Mouse (Mus musculus): Measurements from ENCODE around the gene Alk. TPM values are rescaled to one million over a fixed set of nuclear protein-coding genes. Genes with fewer than 3 reads are reported as not detected.
A peak's percentile ranks its signal among the peaks of the same experiment; 100 is the strongest.

Gene Alk
- total RNA-seq, 2 experiments from 2014 or later, result not detected

DNA sequence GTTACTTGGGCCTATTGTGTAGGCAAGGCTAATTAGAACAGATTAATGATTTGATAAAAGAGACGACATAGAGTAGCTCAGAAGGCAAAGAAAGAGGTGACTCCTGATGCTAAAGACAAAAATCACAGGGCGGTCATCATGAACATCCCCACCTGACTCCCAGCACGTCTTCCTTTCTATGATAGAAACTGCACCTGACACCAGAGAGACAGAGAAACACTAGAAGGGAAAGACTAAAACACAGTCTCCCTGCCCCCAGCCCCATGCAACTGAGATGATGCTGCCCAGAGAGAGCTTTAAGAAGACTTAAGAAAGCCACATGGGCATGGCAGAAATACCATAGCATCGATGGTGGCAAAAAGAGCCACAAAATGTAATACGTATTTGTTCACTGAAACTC is 330.2 kb downstream of the Alk start:
- ATAC-seq (replicated peaks; ENCODE audit: poor library complexity), result no peak

DNA sequence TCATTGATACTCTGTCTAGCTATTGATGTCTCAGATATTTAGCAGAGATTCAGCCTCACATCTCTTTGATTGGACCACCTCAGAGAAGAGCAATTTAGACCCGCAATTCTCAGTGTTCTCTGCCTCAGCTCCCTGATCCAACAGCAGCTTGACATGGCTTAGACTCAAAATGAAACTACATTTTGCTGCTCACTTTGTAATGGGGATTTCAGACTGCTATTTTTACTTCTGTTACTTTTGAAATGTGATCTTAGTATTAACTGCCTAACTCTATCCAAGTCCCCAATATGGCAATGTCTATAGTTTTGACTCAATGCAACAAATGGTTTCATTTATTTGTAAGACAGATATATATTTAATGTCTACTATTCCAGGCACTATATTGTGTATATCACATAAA is 332.8 kb downstream of the Alk start:
- ATAC-seq (replicated peaks; ENCODE audit: poor library complexity), result no peak

DNA sequence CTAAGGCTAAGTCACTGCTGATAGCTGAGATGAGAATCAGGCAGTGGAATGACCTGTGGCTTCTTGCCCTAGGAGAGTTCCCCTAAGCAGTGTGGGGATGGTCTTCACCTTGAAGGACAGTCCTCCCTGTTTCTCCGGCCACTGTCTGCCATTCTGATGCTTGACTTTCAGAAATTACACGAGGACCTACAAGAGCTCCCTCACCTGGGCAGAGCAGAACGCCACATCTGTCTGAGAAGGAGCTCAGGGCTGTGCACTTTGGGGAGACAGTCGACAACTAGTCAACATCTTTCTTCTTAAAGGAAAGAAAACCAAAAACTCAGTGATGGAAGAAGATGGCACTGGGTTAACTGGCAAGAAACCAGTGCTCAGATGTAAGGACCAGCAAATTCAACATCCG is 335.9 kb downstream of the Alk start:
- no peak for ATAC-seq (replicated peaks; ENCODE audit: poor library complexity)

DNA sequence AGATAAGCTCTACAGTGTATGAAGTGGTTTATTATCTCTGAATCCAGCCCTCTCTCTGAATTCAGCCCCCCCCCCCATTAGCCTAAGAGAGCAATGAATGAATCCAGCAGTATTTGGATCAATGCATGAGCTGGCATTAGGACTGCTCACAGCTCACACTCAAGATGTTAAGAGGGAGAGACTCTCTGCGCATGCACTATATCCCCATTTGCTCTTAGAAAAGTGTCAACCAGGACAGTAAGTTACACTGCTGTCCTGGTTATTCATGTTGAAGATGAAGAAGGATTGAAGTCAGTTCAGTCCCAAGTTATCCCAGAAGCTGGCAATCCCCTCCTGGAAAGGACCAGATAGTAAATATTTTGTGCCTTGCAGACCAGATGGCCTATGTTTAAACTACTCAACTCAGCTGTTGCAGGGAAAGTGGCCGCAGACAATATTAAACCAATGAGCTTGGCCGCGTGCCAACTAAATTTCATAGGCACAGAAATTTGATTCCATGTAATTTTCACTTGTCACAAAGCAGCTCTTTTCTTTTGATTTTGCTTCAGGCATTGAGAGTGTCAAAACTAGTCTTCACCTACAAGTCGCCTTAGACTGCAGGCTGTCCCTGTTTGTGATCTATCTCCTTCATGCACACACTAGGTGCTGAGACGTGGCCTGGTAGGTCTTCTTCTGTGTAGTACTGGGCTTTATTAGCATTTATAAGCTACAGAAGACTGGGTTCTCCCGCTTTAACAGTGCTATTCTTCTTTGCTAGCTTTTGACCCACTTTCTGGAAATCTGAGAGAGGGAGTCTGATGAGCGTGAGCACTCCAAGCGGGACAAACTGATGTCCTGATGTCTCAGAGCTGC is 339.0 kb downstream of the Alk start:
- ATAC-seq (replicated peaks; ENCODE audit: poor library complexity), result no peak

DNA sequence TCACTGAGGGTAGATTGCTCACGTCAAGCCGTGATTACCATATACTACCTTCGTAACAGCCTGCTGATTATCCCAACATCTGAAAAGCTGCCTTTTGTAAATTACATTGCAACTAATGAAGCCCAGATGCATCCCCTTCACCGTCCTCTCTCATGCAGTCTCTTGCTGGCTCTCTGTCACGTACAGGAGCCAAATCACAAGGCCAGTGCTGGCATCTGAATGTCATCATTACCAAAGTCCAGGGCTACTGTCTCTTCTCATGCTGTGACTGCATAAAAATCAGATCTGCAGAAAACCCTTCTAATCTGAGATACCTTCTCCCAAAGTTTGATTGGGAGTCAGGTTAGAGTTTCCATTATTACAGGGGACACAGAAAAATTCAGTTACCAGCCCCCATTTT is 351.0 kb downstream of the Alk start:
- no peak for ATAC-seq (replicated peaks; ENCODE audit: poor library complexity)

DNA sequence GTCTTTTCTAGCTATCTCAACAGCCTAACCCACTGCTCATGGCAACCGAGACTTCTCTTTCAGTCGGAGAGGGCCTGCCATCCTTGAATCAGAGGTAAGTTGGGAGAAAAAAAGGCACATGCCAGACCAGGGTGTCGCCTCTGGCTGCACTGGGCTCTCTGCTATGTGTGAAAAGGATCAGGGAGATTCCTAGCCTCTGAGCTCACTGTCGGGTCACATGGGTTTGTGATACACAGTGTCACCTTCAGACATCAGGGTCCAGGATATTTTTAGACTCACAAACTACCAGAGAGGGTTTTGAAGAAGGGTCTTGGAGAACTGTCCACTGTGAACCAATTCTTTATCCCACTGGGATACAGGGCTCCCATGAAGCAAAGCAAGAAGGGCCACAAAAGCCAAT is 352.9 kb downstream of the Alk start:
- ATAC-seq (replicated peaks; ENCODE audit: poor library complexity), result no peak

DNA sequence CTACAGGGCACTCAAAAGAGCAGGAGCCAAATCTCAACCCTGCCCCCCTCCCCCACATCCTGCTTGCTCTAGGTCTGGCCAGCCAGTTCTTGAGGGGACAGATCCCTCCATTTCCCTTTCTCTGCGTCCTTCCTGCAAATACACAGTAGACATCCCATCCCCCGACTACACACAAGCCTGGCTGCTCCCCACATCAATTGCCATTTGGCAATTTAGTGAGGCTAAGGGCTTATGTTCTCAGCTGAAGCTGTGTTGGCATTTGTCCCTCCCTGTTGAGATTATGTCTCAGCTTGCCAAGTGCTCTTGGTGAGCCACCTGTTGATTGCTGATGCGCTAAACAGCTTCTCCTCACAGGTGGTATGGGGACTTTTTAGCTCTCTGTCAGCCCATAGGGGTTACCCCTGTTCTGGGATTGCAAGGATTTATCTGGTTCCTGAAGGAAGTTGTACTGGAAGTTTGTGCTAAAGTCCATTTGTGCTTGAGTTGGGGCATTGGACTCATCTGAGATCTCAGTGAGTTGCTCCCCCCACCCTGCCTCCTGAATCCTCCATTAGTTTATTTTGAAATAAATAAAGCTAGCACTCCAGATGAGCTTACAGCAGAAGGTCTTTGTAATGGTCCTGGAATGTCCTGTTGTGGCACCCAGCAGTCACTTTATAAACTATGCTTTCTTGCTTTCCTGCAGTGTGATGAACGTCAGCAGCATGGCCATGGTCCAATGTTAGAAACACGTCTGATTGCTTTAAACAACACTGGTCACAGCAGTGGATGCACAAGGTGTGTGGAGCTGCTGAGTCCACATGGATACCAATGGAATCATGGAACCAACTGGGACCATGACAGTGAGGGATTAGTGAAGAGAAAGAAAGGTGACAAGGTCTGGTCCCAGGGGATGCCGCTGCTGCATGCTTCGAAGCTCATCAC is 353.7 kb downstream of the Alk start:
- ATAC-seq (replicated peaks; ENCODE audit: poor library complexity), result no peak

DNA sequence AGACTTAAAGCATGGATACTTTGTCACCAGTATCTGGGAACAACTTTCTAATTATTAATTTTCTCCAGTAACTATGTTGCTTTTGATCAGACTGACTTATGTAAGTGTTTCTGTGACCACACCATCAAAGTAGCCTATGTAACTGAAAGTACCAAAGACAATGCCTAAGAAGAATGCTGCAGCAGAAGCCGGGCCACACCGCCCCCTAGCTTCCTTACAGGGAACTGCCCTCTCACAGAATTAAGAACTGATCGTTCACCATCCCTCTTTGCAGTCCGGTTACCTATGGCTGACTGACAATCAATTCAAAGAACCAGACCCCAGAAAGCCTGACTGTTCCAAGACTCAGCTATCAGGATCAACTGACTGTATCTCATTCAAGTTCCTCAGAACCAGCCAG is 362.4 kb downstream of the Alk start:
- peak; percentile 94 for ATAC-seq (replicated peaks; ENCODE audit: poor library complexity)

DNA sequence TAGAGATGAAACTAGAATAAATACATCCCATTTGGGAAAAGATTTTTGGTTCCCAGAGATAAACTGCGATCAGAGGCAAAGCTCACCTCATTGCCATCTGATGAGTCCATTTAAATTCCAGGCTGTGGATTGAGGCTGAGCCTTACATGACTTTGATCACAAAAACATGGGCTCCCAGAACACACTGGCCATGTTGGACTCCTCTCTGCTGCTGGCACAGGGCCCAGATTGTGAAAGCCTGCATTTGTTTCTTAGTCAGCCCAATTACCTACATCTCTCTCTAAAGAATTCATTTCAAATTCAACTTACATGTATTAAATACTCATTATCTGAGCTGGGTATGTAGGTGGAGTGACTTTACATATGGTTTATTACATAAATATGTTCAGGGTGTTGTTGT is 367.1 kb downstream of the Alk start:
- ATAC-seq (replicated peaks; ENCODE audit: poor library complexity), result no peak

DNA sequence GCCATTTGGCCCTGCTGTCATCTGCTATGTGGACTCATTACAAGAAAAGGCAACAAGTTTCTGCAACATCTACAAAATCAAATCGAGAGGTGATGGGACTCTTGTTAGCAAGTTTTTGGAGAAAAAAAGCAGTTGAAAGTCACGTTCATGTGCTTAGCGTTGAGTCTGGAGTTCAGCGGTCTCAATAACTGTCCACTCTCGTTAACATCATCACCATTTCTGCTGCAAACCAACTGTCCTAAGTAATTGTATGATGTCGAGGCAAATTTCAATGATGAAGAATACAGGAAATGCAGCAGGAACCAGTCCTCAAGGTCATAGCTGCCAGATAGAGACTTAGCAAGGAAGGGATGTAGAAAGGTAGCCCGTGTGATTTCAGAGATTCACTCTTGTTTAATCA is 373.5 kb downstream of the Alk start:
- no peak for ATAC-seq (replicated peaks; ENCODE audit: poor library complexity)

DNA sequence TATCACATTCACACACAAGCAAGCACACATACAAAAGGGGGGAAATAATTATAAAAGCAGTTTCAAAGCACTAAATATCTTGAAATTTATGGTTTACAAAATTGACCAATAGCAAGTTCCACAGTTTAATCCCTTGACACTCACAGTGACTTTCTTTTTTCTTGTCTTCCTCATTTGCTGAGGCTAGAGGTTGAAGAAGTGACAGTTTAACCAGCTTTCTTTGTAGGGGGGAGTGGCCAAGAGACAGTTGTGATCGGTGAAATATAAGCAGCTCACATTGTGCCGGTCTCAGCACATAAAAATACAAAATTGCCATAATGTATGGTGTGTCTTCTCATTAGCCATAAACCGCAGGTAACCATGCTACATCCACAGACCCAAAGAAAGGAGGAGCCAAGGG is 385.6 kb downstream of the Alk start:
- peak; percentile 94 for ATAC-seq (replicated peaks; ENCODE audit: poor library complexity)

DNA sequence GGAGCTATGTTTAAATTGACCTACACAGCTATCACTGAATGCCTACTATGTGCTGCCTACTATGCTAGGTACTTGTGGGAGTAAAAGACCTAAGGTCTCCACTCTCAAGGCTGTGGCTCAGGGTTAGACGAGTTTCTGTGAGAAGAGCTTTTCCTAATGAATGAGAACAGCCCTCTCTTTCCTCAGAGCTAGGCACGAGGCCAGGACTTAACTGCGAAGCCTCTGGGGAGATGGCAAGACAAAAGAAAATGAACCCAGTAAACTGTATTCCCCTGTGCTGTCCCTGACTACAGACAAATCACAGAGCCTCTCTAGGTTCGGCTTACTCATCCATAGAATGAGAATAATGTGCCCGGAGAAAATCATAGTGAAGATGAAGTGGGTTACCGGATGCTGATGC is 406.9 kb downstream of the Alk start:
- ATAC-seq (replicated peaks; ENCODE audit: poor library complexity), result no peak

DNA sequence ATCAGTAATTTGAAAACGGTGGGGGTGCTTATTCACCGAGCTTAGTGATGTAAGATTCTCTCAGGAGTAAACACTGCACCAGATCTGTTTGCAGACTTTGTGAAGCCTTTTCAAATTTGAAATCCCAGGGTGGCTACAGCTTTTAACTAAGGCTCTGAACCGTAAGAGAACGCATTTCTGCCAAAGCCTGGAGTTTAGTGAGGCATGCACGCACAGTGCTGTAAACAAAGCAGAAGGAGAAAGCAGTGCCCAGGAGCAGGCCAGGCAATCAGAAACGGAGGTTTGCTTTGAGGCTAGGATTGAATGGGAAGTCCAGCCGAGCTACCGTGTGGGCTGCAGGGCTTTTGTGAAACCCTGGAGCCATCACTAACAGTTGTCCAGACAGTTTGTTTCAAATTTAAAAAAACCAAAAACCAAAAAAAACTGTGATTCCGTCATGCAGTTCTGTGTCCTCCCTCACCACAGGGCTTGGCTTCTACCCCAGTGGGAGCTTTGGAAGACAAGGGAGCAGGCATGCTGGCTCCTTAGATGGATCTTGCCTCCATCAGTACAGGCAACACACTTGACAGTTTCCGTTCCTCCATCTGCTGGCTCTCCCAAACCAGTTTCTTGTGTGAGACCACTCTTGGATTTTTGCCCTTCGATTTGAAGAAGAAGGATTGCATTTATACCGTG is 409.3 kb downstream of the Alk start:
- no peak for ATAC-seq (replicated peaks; ENCODE audit: poor library complexity)

DNA sequence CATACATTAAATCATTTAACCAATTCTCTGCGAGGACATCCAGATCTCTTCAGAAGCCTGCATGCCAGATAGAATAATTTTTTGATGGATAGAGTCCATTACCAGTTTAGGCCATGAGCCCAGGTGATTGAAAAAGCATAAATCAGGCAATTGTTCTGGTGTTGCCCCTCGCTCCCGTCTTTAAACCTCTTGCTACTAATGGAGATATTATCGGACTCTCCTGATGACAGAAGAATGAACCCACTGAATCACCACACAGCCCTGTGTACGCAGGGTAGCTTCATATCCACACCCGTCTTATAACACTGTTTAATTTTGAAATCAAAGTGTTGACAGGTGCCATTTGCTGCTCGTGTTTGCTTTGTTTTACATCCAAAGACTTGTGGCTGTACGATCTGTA is 413.9 kb downstream of the Alk start:
- ATAC-seq (replicated peaks; ENCODE audit: poor library complexity), result no peak

DNA sequence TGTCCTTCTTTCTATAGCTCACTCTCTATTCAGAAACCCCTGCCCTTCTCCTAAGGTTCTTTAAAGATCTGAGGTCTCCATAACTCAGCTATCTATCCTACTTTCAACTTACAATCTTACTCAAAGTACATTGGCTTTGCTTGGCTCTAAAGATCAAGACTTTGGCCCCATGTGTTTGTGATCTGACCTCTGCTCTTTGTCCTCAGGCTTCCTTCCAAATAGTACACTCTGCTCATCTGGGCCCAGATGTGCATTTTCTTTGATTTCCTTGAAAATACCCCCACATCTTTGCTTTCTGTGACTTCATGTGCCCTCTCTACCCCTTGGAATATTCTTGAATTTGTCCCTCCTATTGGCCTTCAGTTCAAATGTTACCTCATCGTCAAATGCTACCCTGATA is 417.4 kb downstream of the Alk start:
- ATAC-seq (replicated peaks; ENCODE audit: poor library complexity), result no peak

DNA sequence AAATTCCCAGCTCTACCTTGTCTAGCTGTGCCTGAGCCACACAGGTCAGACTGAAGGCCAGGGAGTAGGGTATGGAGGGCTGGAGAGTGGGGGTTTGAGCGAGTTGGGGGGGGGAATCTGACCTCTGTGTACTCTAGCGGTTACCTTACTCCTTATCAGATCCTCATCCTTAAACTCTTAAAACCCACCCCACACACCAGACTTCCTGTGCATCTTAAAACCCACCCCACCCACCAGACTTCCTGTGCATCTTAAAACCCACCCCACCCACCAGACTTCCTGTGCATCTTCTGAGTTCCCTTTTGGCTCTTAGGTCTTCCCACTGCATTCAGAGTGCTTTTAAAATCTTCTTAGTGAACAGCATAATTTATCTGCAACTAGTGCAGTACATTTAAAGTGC is 422.0 kb downstream of the Alk start:
- ATAC-seq (replicated peaks; ENCODE audit: poor library complexity), result peak; percentile 80

DNA sequence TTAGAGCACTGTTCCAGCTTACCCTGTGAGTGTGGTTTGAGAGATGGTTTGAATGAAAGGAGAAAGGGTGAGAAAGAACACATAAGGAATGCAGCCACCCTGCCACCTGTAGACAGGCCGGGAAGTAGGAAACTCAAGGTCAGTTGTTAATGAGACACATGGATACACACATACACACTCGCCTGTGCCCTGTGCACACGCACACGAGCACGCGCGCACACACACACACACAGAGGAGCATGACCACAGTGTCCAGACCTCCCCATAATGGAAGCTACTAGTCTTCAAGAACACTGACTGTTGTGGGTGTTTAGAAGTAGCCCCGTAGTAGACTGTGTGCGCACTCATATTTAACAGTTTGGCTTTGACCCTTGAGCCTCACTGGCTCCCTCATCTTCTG is 424.2 kb downstream of the Alk start:
- ATAC-seq (replicated peaks; ENCODE audit: poor library complexity), result no peak

DNA sequence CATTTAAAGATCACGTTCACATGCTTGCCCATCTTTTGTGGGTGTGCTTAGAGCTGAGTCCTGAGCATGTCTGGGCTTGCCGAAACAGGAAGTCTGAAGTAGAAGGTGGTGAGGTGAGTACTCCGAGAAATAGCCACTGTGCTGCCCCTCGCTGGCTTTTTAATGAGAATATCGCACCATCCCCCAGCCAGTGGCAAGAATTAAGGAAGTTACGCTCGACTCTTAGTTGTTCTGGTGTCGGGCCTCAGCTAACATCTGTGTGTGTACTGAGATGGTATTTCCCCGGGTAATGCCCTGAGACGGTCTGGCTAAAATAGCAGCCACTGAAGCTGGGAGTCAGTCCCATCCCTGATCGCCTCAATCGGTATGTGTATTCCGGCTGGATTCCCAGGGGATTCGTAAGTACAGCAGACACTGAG is 424.7 kb downstream of the Alk start:
- peak; percentile 72 for ATAC-seq (replicated peaks; ENCODE audit: poor library complexity)

DNA sequence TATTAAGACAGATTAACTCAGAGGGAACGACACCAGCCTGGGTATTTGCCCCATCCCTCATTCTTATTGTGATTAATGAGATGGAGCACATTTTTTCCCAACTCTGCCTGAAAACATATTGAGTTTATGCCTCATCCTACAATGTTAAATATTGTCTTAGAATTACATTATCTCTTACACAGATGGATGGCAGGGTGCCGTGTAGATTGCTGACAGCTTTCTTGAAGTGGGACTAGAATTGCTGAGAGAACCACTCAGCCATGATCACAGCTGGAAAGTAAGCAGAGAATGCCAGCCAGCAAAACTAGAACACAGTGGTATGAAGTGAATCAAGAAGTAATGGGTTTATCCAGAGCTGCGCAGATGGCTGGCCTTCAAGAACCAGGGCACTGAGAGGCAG is 430.6 kb downstream of the Alk start:
- ATAC-seq (replicated peaks; ENCODE audit: poor library complexity), result no peak

DNA sequence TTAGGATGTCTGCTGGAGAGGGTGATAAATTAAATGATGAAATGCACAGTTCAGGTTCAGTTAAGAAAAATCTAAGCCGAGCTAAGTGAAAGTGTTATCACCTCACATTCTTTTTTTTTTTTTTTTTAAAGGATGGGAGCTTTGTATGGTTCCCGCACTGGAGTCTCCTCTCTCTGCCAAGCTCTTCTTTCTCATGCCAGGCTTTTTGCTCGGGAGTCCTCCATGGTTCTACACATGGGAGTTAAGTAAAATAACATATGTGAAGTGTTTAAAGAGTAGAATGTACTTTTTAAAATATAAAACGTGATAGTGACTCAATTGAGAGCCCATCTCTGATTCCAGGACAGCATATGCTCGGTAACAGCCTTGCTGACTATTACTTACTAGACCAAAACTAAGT is 436.3 kb downstream of the Alk start:
- ATAC-seq (replicated peaks; ENCODE audit: poor library complexity), result no peak

DNA sequence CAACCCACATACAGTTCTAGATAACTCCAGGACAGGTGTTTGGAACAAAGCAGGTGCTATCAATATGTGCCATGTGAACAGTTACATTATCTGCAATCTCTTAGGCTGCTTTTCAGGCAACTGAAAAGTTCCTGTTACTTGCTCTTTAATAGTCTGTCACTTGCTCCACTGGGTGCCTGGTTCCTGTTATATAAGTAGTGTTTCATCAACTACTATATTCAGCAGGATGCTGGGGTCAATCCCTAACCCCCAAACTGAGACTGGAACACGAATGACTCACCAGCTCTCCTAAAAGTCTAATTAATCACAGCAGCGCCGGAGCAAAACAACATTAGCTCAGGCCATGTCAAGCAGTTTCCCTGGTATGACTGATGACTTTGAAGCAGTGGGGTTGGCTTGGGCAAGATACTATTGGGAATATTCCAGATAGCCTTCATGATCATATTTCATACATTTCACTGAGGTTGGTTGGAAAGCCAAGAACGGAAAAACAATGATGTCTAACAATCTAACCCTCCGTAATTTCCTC is 445.5 kb downstream of the Alk start:
- ATAC-seq (replicated peaks; ENCODE audit: poor library complexity), result peak; percentile 69
